Mouse (Mus musculus) liver, embryonic 11.5 days (tissue): Measurements from ENCODE around the gene Atp8b4. TPM values are rescaled to one million over a fixed set of nuclear protein-coding genes. Genes with fewer than 3 reads are reported as not detected.

Experiments used
- ATAC-seq: fragments of 200-750 bp; cut with Nextera tagmentation; replicated peaks from 2 replicates; pipeline ENCODE4 v1.8.0; 2017; ENCODE audit warnings: moderate number of reproducible peaks, mild to moderate bottlenecking, moderate TSS enrichment, moderate library complexity; ENCODE audit not compliant: low FRiP score
- DNase-seq: peaks from one replicate; pipeline ENCODE4 v3.0.0-alpha.2; 2017; ENCODE audit warnings: low spot score
- H3K27ac ChIP-seq: fragments of 300-500 bp; sonication (generic); 2 replicates; pipeline ENCODE4 v1.5.1; 2014; ENCODE audit warnings: mild to moderate bottlenecking, low read depth, low read length, control low read depth
- H3K27me3 ChIP-seq: fragments of 300-500 bp; sonication (generic); replicated peaks from 2 replicates; pipeline ENCODE4 v1.6.1; 2014; ENCODE audit warnings: low read length, mixed read lengths; ENCODE audit not compliant: control insufficient read depth, insufficient read depth
- H3K36me3 ChIP-seq: fragments of 300-500 bp; sonication (generic); 2 replicates; pipeline ENCODE4 v1.6.1; 2014; ENCODE audit warnings: mild to moderate bottlenecking, low read length, moderate library complexity, mixed read lengths; ENCODE audit not compliant: control insufficient read depth, insufficient read depth
- H3K4me1 ChIP-seq: fragments of 300-500 bp; sonication (generic); replicated peaks from 2 replicates; pipeline ENCODE4 v1.6.1; 2014; ENCODE audit warnings: low read length, mixed read lengths; ENCODE audit not compliant: control insufficient read depth, insufficient read depth
- H3K4me2 ChIP-seq: fragments of 300-500 bp; sonication (generic); 2 replicates; pipeline ENCODE4 v1.6.1; 2014; ENCODE audit warnings: mild to moderate bottlenecking, control low read depth, moderate library complexity
- H3K4me3 ChIP-seq: fragments of 300-500 bp; sonication (generic); 2 replicates; pipeline ENCODE4 v1.5.1; 2014; ENCODE audit warnings: low read depth, low read length, control low read depth
- H3K9ac ChIP-seq: fragments of 300-500 bp; sonication (generic); 2 replicates; pipeline ENCODE4 v1.6.1; 2014; ENCODE audit warnings: low read depth, low read length, control low read depth
- H3K9me3 ChIP-seq: fragments of 300-500 bp; sonication (generic); 2 replicates; pipeline ENCODE4 v1.6.1; 2016; ENCODE audit warnings: low read length, inconsistent platforms, mixed read lengths; ENCODE audit not compliant: control insufficient read depth
- WGBS: fragments of 180-500 bp; shearing (Covaris S2); extraction: QIAGEN DNeasy Blood & Tissue Kit; methylation state at CpG from one replicate; pipeline ENCODE4 v1.1.7; 2014; 5-methylcytosine and 5-hydroxymethylcytosine counted together
- polyA plus RNA-seq: library from polyadenylated mRNA; unstranded; fragments of >200 nt; fragmentation: Nextera tagmentation; extraction: Ambion mirVana; gene quantifications from 2 replicates; pipeline ENCODE4 v1.2.1, GENCODE M21; 2014

Atp8b4 gene
- polyA plus RNA-seq, 1 experiment from 2014 or later = 2.2 TPM

DNA sequence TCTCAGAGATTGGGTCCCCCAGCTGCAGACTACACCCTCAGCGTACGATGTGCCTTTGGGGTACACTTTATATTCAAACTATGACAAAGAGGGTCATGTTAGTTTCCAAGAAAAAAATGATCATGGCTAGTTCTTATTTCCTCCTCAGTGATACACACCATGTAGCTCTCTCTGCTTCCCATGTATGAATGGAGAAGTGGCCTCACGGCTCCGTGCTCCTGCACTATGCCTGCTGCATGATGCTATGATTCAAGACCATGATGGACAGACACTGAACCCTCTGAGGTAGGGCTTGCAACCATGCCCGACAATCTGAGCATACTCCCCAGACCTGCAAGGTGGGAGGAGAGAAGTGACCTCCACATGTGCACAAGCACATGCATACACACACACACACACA, 7.0 kb upstream of the Atp8b4 start:
- DNase-seq (no peak), ATAC-seq (no peak)
- WGBS = 91% methylated on average over 5 of the region's 5 CpGs
- H3K27me3 ChIP-seq = no peaks in the 10 kb centered on the region
- no peaks in the 10 kb centered on the region for H3K36me3 ChIP-seq
- no peaks in the 10 kb centered on the region for H3K9me3 ChIP-seq
- no peaks in the 10 kb centered on the region for H3K4me1 ChIP-seq
- H3K9ac ChIP-seq = no peak overlapping the region
- no peak overlapping the region for H3K4me3 ChIP-seq
- H3K4me2 ChIP-seq = no peak overlapping the region
- no peak overlapping the region for H3K27ac ChIP-seq

DNA sequence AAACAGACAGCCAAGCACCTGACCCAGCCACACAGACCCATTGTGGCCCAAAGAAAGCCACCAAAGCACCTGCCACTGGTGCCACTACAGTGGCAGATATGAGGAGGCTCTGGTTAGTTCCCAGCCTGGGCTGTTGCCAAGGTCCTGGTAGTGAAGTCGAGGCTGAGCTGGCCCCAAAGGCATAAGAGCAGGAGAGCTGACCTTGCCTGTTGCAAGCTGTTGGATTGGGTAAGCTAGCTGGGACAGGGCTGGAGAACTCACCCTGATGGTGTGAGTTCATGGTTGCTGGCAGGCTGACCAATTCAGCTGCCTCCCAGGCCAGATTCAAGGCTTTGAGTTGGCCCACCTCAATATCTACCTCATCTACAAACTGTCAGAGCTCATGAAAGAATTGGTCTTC, 4.7 kb upstream of the Atp8b4 start:
- no peaks in the 10 kb centered on the region for H3K4me1 ChIP-seq
- no peaks in the 10 kb centered on the region for H3K9me3 ChIP-seq
- H3K36me3 ChIP-seq = no peaks in the 10 kb centered on the region
- no peak overlapping the region for H3K9ac ChIP-seq
- no peaks in the 10 kb centered on the region for H3K27me3 ChIP-seq
- no peak overlapping the region for H3K4me2 ChIP-seq
- no peak for DNase-seq
- WGBS = 74% methylated on average over 1 of the region's 1 CpGs
- no peak for ATAC-seq
- H3K27ac ChIP-seq = no peak overlapping the region
- H3K4me3 ChIP-seq = no peak overlapping the region

DNA sequence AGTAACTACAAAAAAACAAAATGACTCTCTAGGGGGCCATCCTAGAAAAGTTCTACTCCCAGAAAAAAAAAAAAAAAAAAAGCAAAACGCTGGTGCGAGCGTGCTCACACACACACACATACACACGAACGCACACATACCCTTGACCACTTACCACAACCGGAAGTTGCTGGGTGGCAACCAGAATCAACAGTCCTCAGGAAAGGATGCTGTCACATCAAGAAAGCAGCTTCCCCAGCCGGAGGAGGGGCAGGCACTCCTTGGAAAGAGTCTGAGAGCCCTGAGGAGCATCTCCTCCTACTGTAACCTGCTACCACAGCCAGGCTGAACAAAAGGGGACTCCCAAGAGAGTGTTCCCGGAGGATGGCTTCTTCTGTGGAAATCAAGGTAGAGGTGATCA, 744 bp downstream of the Atp8b4 start:
- 55% methylated on average over 8 of the region's 8 CpGs for WGBS
- Histone ChIP-seq H3K9me3 (no peaks in the 10 kb centered on the region), H3K27me3 (no peaks in the 10 kb centered on the region), H3K9ac (no peak overlapping the region), H3K4me3 (no peak overlapping the region), H3K4me2 (no peak overlapping the region), H3K4me1 (no peaks in the 10 kb centered on the region), H3K36me3 (no peaks in the 10 kb centered on the region), H3K27ac (no peak overlapping the region)
- DNase-seq (no peak), ATAC-seq (no peak)

DNA sequence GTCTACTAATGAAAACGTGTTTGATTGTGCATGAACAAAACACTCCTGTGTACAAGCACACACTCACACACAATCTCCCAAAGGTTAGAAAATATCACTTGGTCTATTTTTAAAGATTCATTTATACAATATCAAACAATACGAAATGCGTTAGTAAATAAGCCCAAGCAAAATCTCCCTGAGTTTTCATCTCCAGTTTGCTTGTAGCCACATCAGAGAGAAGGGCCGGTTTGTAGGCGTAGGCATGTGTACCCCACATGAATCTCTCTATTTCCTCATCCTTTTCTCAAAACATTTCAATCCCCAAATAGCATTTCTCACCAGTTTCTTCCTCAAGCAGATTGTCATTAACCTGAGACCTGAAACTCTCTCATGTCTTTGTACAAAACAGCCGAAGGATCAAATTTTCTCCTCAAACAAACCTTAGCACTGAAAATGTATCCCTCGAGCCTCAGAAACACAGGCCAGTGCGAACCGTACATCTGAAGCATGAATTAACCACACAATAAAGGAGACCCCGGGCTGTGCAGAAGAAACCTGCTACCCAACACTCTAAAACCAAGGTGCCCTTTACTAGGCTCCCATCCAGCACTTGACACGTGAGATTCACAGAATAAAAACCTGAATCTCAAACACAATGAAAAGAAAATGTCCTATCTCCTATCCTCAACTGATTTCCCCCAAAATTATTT, 1.6 kb downstream of the Atp8b4 start:
- no peaks in the 10 kb centered on the region for H3K4me1 ChIP-seq
- no peaks in the 10 kb centered on the region for H3K27me3 ChIP-seq
- H3K4me2 ChIP-seq = no peak overlapping the region
- H3K9me3 ChIP-seq = no peaks in the 10 kb centered on the region
- 85% methylated on average over 11 of the region's 11 CpGs for WGBS
- H3K4me3 ChIP-seq = no peak overlapping the region
- DNase-seq = no peak
- no peak for ATAC-seq
- no peak overlapping the region for H3K27ac ChIP-seq
- no peaks in the 10 kb centered on the region for H3K36me3 ChIP-seq
- no peak overlapping the region for H3K9ac ChIP-seq

DNA sequence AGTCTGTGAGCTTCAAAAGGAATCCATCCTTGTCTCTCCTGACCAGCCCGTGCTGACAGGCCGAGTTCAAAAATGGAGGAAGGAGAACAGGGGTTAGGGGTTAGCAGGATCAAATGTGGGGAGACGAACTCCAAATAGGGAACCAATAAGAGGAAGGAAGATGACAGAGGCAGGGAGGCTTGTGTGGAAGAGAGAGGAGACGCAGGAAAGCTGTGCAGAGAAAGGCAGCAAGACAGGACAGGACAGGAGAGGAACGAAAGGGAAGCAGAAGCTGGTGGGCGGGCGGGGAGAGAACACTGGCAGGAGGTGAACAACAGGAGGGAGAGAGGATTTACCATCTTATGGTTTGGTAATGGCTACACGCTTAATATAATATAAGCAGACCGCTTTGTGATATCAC, 3.6 kb downstream of the Atp8b4 start:
- H3K4me3 ChIP-seq = no peak overlapping the region
- H3K9me3 ChIP-seq = no peaks in the 10 kb centered on the region
- H3K4me1 ChIP-seq = no peaks in the 10 kb centered on the region
- H3K27ac ChIP-seq = no peak overlapping the region
- no peaks in the 10 kb centered on the region for H3K36me3 ChIP-seq
- ATAC-seq = no peak
- no peak for DNase-seq
- no peak overlapping the region for H3K9ac ChIP-seq
- 71% methylated on average over 9 of the region's 9 CpGs for WGBS
- no peaks in the 10 kb centered on the region for H3K27me3 ChIP-seq
- H3K4me2 ChIP-seq = no peak overlapping the region

DNA sequence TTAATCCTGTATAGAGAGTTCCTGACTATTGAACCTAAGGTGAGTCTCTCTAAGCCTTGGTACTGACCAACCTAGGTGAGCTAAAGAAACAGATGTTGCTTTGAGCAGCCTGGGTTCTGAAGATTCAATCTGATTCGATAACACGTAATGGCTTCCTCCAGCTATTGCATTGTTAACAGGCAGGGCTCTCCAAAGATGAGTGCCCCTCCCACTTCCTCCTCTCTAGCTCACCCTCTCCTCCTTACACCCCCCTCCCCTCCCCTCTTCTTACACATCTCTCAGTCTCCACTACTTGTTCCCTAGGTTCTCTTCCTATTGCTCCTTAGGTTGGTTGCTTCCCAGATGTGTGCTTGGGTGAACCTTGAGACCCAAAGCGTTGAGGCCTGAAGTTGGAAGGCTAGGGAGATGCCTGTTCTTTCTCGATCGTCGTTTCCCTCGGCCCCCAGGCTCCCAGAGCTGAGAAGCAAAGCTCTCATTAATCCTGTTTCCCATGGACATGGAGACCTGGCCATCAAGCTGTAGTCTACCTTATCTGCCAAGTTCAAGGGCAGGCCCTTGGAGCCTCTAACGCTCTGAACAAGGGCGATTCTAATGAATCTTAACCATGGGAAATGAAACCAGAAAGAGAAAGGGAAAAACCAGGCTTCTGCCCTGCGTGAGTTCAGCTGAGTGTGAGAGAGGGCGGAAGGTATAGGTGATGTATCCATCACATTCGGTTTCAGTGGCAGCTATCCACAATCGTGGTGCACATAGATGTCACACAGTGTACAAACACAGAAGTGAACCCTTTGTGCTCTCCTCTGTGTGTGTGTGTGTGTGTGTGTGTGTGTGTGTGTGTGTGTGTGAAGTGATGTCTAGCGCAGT, 4.4 kb downstream of the Atp8b4 start:
- H3K9ac ChIP-seq = no peak overlapping the region
- no peak overlapping the region for H3K4me3 ChIP-seq
- DNase-seq (no peak), ATAC-seq (no peak)
- H3K36me3 ChIP-seq = no peaks in the 10 kb centered on the region
- H3K9me3 ChIP-seq = no peaks in the 10 kb centered on the region
- no peaks in the 10 kb centered on the region for H3K4me1 ChIP-seq
- no peaks in the 10 kb centered on the region for H3K27me3 ChIP-seq
- 78% methylated on average over 14 of the region's 14 CpGs for WGBS
- H3K4me2 ChIP-seq = no peak overlapping the region
- no peak overlapping the region for H3K27ac ChIP-seq

DNA sequence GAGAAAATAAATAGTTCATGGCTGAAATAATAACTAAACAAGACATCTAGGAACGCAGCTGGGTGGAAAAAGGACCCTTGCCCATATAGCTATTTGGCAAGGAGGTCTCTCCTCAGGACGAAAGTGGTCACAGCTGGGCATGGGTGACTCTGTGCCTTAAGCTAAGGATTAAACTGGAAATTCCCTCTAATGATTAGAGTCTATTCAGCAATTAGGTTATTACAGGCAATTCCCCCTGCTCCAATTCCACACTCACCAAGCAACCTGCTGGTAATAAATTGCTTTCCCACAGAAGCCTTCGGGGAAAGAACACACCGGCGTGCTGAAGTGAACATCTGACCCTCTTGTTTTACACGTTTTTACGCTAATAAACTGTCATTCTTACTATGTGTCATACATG, 5.2 kb downstream of the Atp8b4 start:
- H3K36me3 ChIP-seq = no peaks in the 10 kb centered on the region
- ATAC-seq = no peak
- no peak for DNase-seq
- no peak overlapping the region for H3K9ac ChIP-seq
- H3K27ac ChIP-seq = no peak overlapping the region
- H3K4me1 ChIP-seq = no peaks in the 10 kb centered on the region
- WGBS = 81% methylated on average over 7 of the region's 7 CpGs
- H3K9me3 ChIP-seq = no peaks in the 10 kb centered on the region
- H3K4me2 ChIP-seq = no peak overlapping the region
- no peak overlapping the region for H3K4me3 ChIP-seq
- no peaks in the 10 kb centered on the region for H3K27me3 ChIP-seq

DNA sequence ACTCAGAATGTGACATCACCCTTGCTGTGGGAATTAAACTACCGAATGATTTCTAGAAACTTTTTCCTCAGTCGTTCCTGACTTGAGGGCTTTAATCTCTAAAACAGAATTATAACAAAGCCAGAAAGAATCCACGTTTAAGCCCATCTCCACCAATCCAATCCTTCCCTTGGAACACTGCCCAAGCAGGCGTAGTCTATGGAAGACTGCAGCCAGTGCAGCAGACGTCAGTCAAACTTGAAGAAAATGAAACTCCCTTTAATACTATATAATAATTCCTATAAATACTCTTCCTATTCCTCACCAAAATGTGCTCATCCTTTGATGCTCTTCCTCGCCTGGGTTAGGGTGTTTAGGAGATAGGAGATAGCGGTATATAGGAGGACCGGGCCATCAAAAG, 7.2 kb downstream of the Atp8b4 start:
- Histone ChIP-seq H3K27ac (no peak overlapping the region), H3K4me1 (no peaks in the 10 kb centered on the region), H3K4me2 (no peak overlapping the region), H3K9me3 (no peaks in the 10 kb centered on the region), H3K36me3 (no peaks in the 10 kb centered on the region), H3K27me3 (no peaks in the 10 kb centered on the region), H3K4me3 (no peak overlapping the region), H3K9ac (no peak overlapping the region)
- DNase-seq = no peak
- ATAC-seq = no peak
- 77% methylated on average over 8 of the region's 8 CpGs for WGBS

DNA sequence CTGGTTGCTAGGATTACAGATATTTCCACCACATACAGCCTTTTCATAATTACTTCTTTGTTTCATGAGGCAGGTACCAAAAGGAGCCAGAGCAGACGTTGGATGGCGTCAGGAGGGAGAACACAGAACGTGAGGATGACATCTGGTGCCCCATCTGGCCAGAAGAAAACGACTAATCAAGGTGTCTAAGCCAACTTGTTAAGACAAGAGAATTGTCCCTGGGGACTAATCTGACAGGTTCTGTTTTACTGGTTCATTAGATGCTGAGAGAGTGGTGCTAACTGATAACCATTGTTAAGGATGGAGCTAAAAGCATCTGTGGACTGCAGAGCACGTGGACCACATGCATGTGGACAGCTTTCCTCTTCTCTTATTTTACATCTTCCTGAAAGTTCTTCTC, 7.8 kb downstream of the Atp8b4 start:
- Histone ChIP-seq H3K27me3 (no peaks in the 10 kb centered on the region), H3K4me3 (no peak overlapping the region), H3K36me3 (no peaks in the 10 kb centered on the region), H3K9ac (no peak overlapping the region), H3K27ac (no peak overlapping the region), H3K4me2 (no peak overlapping the region), H3K9me3 (no peaks in the 10 kb centered on the region), H3K4me1 (no peaks in the 10 kb centered on the region)
- ATAC-seq (no peak), DNase-seq (no peak)
- 62% methylated on average over 5 of the region's 5 CpGs for WGBS
